Mouse (Mus musculus) T-helper 17 cell (primary cell): ENCODE results near the gene Lmod3.

ENCODE experiments used
- in situ Hi-C, 2 experiments: fragments of 300-600 bp; cut with MboI, MseI; formaldehyde crosslinking; loops; 1 replicate in 1 of 2; 2 replicates in 1 of 2; pipeline ENCODE4 v1.15.1; 2025; ENCODE audit warnings: high pct_unique_total_duplicates in 2 of 2

Gene Lmod3

DNA sequence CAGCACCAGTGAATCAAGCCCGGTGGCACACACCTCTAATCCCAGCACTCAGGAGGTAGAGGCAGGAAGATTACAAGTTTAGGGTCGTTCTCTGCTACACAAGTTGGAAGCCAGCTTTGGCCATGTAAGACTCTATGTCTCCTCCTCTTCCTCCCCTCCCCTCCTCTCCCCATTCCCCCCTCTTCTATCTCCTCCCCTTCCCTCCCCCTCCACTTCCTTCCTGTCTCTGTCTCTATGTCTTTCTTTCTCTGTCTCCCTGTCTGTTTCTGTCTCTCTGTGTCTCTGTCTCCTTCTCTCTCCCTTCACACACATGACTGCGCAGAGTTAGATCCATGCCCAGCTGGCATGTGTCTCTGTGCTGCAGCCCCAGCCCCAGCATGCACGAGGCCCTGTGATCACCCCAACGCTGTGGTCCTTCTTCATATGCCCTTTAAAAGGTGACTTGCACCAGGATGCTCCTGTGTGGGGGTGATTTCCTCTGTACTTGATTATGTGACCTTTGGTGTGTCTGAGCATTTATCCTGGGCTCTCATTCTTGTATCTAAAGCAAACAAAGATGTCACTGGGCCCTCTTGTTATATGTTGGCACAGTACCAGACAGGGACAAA, 24.4 kb upstream of the Lmod3 start:
- in situ Hi-C loops: loop anchor here in 1 of 2 experiments (5.0 kb wide), 2 partner anchors 45 to 140 kb away; no protein-coding TSS in a partner anchor

GRCm38 (mm10) chr6:97276366-97276765, 23.8 kb upstream of the Lmod3 start:
- in situ Hi-C loops: loop anchor here in 1 of 2 experiments (5.0 kb wide), 2 partner anchors 46 to 141 kb away; no protein-coding TSS in a partner anchor

DNA sequence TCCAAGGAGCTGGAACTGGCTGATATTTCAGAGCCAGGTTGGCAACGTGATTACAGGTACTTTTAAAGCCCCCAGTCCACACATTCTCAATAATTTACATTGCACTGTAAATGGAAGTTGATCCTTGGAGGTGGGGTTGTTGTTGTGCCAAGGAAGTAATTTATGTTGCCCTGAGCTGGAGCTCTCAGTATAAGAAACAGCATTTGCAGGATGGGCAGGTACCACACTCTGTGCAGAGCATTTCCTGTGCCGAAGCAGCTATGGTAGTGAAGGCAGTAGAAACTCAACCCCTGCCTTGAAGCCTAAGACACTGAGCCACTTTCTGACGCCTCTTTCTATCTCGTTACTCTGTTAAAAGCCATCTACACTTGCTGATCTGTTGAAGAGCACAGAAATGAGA, 23.2 kb upstream of the Lmod3 start:
- in situ Hi-C loops: loop anchor here in 1 of 2 experiments (5.0 kb wide), 2 partner anchors 47 to 142 kb away; no protein-coding TSS in a partner anchor

DNA sequence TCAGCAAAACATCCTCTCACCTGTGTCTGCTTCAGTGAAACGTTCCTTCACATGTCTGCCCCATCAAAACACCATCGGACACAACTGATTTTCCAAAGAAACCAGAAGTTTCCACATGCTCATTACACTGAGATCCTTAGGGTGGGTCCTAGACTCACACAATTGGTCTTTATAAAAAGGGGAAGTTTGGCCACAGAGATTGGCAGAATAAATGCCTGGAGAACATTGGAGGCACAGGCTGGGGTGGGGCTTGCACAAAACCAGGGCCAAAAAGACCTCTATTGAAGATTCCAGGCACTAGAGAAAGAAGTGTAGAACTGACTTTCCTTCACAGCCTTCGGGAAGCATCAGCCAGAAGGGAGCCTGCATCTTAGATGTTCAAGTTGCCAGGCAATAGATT, 21.2 kb upstream of the Lmod3 start:
- in situ Hi-C loops: loop anchor here (25.0 kb wide), 2 partner anchors 436 to 464 kb away; no protein-coding TSS in a partner anchor

DNA sequence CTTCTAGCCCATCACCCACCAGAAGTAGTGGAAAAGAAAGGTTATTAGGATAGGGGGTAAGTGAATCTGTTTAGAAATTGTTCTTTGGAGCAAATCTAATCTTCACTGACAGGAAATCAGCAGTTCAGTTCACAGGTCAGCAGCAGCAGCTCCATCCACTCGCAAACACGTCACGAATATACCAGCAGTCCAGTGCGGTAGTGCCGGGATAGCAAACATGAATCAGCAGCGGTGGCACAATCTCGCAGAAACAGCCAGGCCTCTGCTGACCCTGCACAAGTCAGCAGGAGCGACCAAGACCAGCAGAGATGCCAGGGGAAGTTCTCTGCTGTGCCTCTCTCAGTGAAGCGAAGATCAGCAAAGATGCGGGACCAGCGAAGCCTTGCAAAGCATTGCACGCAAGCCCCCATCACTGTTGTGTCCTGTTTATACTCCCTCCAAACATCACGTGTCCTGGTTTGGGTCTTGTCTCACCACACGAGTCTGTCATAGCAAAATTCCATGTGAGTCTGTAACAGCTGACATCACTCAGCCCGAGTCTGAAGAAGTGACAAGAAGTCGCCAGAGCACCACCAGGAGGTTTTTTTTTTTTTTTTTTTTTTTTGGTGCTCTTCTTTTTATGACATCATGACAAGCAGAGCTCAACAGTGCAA, 20.6 kb upstream of the Lmod3 start:
- in situ Hi-C loops: loop anchor here (25.0 kb wide), 2 partner anchors 436 to 464 kb away; no protein-coding TSS in a partner anchor

DNA sequence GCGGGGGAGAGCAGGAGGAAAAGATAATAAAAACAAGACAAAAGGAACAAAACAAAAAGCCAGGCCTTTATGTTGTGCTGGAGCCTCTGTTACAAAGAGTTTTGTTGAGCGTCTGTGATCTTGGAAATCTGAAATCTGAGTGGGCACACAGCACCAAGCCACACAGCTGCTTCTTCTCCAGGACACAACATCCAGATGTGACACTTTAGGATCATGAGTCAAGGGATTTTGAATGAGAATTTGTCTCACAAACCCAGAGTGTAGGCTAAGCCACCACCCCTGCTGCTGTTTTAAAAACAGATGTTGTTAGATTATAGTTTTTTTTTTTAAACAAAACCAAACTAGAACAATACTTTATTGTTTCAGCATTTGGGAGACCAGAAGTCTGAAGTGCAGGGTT, 19.8 kb upstream of the Lmod3 start:
- in situ Hi-C loops: loop anchor here (25.0 kb wide), 2 partner anchors 435 to 465 kb away; no protein-coding TSS in a partner anchor

DNA sequence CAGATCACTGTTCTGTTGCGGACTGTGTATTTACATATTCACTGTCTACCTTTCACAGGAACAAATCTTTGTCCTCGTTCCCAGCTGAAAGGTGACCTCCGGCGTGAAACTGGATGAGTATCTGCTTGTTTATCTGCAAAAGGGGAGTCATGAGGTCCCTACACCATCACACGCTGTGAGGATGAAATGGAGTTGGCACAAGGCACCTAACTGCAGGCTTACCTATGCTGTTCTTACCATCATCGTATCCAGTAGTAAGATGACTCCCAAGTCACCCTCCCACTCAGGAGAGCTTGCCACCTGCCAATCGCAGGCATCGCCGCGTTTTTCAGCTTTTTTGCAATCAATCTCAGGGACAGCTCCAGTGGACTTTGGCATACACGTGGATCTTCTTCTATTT, 17.0 kb upstream of the Lmod3 start:
- in situ Hi-C loops: loop anchor here (5.0 to 25.0 kb wide), 3 partner anchors 248 to 468 kb away; no protein-coding TSS in a partner anchor

DNA sequence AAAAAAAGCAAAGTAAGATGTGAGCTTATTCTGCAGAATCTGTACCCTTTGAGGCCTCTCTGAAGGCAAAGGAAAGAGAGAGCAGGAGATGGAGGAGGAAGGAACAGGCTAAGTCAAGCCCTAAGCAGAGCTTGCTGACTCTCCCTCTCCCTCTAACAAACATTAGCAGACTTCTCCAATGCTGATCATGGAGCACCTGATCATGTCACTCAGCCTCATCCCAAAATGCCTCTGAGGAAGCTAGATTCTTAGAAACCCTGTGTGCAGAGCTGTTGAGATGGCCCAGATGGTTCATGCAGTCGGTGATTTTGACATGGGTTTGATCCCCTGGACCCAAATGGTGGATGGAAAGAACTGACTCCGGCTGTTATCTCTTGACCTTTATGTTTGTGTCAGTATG, 14.6 kb upstream of the Lmod3 start:
- in situ Hi-C loops: loop anchor here (5.0 to 25.0 kb wide), 3 partner anchors 250 to 470 kb away; no protein-coding TSS in a partner anchor

DNA sequence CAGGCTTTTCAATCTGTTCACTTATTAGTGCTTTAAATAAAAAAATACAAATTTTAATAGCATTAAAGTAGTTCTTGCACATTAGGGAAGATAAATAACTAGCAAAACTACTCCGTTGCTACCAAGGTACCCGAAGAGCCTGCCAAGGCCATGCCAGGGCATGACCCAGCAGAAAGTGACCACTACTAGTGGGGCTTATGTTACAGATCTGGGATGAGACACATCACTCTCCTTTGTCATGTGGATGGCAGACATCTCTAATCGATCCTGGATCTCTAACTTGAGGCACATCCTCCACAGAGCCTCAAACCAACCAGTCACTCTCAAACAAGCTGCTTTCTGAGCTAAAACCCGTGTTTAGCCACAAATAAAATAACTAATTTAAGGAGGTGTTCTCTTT, 14.1 kb upstream of the Lmod3 start:
- in situ Hi-C loops: loop anchor here (5.0 to 25.0 kb wide), 3 partner anchors 251 to 471 kb away; no protein-coding TSS in a partner anchor

DNA sequence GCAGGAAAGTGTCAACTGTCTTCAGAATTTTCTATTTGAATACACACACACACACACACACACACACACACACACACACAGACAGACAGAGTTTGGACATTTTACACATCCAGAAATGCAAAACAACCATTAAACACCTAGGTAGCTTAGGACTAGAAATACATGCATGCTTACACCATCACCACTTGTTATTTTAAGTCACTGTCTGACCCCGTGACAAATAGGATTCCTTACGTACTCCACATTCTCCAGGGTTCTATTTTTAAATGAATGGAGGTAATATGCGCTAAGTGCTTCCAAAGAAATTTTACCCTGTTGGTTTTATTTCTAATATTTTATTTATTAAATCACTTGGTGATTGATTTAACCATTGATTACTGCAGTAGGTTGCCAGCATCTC, 13.1 kb upstream of the Lmod3 start:
- in situ Hi-C loops: loop anchor here (5.0 to 25.0 kb wide), 3 partner anchors 252 to 472 kb away; no protein-coding TSS in a partner anchor

GRCm38 (mm10) chr6:97265240-97265639, 12.7 kb upstream of the Lmod3 start:
- in situ Hi-C loops: loop anchor here (5.0 to 25.0 kb wide), 3 partner anchors 252 to 472 kb away; no protein-coding TSS in a partner anchor

GRCm38 (mm10) chr6:97263750-97264149, 11.2 kb upstream of the Lmod3 start:
- in situ Hi-C loops: loop anchor here (25.0 kb wide), 2 partner anchors 426 to 474 kb away; no protein-coding TSS in a partner anchor

DNA sequence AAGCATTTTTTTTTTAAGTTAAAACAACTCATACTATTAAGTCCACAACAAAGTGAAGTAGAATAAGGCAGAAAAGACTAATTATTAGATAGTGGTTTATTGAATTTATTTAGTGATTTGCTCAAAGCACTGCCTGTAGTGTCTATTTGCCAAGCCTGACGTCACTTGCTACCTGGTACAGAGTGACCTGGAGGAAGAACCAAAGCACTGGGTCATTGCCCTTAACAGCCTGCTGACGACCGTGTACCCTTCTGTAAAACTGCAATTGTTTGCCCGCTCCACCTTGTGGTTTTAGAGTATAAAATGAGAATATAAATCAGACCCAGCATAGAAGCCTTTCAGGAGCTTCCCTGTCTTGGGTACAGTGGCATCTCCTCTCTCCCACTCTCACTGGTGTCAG, 9.7 kb upstream of the Lmod3 start:
- in situ Hi-C loops: loop anchor here (25.0 kb wide), 2 partner anchors 425 to 475 kb away; no protein-coding TSS in a partner anchor

DNA sequence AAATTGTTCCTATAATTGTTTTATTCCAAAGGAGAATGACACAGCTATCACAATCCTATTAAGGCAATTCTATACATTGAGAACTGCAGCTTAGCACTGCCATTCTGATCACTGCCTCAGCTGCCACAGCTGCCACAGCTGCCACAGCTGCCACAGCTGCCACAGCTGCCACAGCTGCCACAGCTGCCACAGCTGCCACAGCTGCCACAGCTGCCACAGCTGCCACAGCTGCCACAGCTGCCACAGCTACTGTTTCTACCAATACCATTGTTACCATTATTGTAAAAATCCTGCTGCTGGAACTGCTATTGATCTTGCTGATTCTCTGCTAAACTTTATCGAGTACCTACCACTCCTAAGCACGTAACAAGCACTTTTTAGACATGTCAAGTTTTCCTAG, 7.4 kb upstream of the Lmod3 start:
- in situ Hi-C loops: loop anchor here (5.0 to 25.0 kb wide), 3 partner anchors 262 to 477 kb away; no protein-coding TSS in a partner anchor

DNA sequence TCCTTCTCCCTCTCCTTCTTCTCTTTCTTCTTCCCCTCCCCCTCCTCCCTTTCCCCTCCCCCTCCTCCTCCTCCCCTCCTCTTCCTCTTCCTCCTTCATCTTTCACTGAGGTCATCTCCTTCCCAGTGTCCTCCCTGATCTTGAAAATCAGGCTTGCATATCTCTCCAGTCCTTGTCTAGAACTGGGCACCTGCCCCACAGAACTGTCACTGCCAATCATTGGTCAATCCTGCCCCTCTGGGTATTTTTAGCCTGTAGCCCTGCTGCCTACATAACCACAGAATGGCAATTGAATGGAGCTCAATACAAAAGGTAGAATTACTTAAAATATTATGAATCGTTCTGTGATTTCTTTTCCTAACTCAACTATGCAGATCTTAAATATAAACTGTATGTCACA, 5.9 kb upstream of the Lmod3 start:
- in situ Hi-C loops: loop anchor here (5.0 to 25.0 kb wide), 3 partner anchors 264 to 479 kb away; no protein-coding TSS in a partner anchor

DNA sequence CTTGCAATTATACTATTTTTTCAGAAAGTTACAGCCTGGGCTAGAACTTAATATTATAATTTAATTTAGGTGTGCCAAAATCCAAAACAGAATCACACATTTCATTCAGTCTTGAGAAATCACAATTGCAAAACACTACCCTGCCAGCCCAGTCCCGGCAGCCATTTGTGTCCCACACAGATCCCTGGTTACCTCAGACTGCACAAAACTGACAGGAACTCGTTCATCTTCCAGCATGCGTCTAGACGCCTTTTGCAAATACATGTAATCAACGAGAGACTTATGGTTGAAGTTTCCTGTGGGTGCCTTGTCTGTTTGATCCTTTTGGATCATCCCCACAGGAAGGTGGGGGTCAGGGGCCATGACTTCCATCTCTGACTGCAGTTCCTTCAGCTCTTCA, 473 bp downstream of the Lmod3 start:
- in situ Hi-C loops: loop anchor here (5.0 to 25.0 kb wide), 4 partner anchors 165 to 490 kb away; no protein-coding TSS in a partner anchor

DNA sequence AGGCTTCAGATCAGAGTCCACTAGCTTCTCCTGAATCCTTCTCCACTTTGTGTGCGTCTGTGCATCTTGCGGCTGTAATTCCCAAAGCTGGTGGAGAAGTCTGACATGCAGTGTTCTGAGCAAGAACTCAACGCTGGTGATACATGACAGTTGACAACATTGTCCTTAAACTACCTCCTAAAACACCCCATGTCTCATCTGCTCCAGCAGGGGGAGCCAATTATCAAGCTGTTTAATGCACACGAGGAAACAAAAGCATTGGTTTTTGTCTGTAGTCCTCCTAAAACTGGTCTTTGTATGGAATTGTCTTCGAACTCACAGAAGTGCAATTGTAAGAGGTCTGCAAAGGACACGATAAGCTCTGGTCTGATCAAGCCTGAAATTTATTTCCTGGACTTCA, 1.6 kb downstream of the Lmod3 start:
- in situ Hi-C loops: loop anchor here (5.0 to 25.0 kb wide), 4 partner anchors 166 to 491 kb away; no protein-coding TSS in a partner anchor

GRCm38 (mm10) chr6:97245200-97245599, 7.4 kb downstream of the Lmod3 start:
- in situ Hi-C loops: no loop called here

- in situ Hi-C loops: no loop called here
Measured at GRCm38 (mm10) chr6:97242522-97242921, 10.0 kb downstream of the Lmod3 start.

DNA sequence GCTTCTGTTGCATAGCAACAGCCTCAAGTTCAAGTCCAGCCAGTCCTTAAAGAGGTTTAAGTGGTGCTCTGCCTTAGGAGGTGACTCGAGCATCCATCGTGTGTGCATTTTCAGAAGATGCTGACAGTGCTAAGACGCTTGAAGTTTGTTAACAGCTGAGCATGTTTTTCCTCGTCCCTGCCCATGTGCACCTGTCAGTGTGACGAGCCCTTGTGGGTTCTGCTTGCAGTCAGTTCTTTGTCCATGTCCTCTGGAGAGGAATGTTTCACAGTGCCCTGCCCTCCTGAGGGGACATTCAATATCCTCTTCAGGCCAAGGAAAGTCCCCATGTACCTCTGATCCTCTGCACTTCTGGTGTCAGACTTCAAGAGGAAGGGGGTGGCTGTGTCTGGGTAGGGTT, 12.5 kb downstream of the Lmod3 start:
- in situ Hi-C loops: no loop called here

DNA sequence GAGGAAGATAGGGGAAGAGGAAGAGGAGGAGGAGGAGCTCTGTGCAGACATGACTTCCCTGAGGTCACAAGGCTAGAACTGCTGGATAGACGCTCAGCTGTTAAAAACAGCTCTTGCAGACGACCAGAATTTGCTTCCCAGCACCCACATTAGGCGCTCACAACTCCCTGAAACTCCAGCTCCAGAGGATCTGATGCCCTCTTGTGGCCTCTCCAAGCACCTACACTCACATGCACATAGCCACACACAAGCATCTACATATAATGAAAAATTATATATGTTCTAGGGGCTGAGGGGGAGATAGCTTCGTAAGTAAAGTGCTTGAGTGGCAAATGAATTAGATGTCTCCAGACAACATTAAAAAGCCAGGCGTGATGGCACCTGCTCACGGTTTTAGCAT, 13.2 kb downstream of the Lmod3 start:
- in situ Hi-C loops: no loop called here

- in situ Hi-C loops: no loop called here
Measured at GRCm38 (mm10) chr6:97236088-97236487, 16.5 kb downstream of the Lmod3 start.
